8 mouse cellular contexts compared by ENCODE assay signal in genomic region chr4:124656854-124657650, GRCm38 (mm10). TPM values are rescaled to one million over a fixed set of nuclear protein-coding genes. Genes with fewer than 3 reads are reported as not detected.
DNase-seq lines count a peak whose midpoint lies in the region; ATAC-seq lines count a peak whose summit lies in the region.

No protein-coding gene starts in this region.

- H3K4me1 ChIP-seq in erythroblast, embryonic 14.5 days (ENCODE audit: control insufficient read depth), result peaks cover 18% of the 10 kb centered on the region
- peaks cover 41% of the 10 kb centered on the region for H3K4me1 ChIP-seq in heart, embryonic 12.5 days (replicated peaks)
- H3K4me1 ChIP-seq in kidney, embryonic 16.5 days (ENCODE audit: insufficient read depth, low read length), result peaks cover 41% of the 10 kb centered on the region
- H3K4me1 ChIP-seq in limb, embryonic 15.5 days, result peaks cover 40% of the 10 kb centered on the region
- H3K4me1 ChIP-seq in midbrain, embryonic 16.5 days (ENCODE audit: control insufficient read depth, insufficient read depth, low read length), result peaks cover 21% of the 10 kb centered on the region

- no peak for ATAC-seq in erythroblast, adult 5-6 weeks (replicated peaks; ENCODE audit: low FRiP score, poor library complexity, severe bottlenecking)
- ATAC-seq in heart, embryonic 12.5 days (ENCODE audit: insufficient number of reproducible peaks, low FRiP score), result peak; percentile 90
- ATAC-seq in kidney, embryonic 16.5 days (ENCODE audit: low FRiP score, low TSS enrichment), result peak; percentile 88
- ATAC-seq in limb, embryonic 15.5 days (ENCODE audit: insufficient number of reproducible peaks, low FRiP score, low TSS enrichment, low read depth), result peak; percentile 91
- peak; percentile 91 for ATAC-seq in midbrain, embryonic 16.5 days

- peak overlapping the region; percentile 61 for H3K9ac ChIP-seq in heart, embryonic 12.5 days
- peak overlapping the region; percentile 57 for H3K9ac ChIP-seq in kidney, embryonic 16.5 days (replicated peaks; ENCODE audit: low read length)
- H3K9ac ChIP-seq in limb, embryonic 15.5 days, result peak overlapping the region; percentile 23; the same call in 1 of the 2 replicates
- H3K9ac ChIP-seq in midbrain, embryonic 16.5 days (ENCODE audit: low read depth, low read length), result peak overlapping the region; percentile 68

- peak; percentile 19 for DNase-seq in fibroblast of lung, adult 2 months (ENCODE audit: low read depth)
- DNase-seq in splenic B cell, adult 2 months (ENCODE audit: low read depth, low spot score), result peak; percentile 45

- H3K4me3 ChIP-seq in erythroblast, embryonic 14.5 days (replicated peaks), result peak overlapping the region; percentile 44
- peak overlapping the region; percentile 58 for H3K4me3 ChIP-seq in heart, embryonic 12.5 days
- peak overlapping the region; percentile 67 for H3K4me3 ChIP-seq in kidney, embryonic 16.5 days (ENCODE audit: low read length)
- peak overlapping the region; percentile 65 for H3K4me3 ChIP-seq in limb, embryonic 15.5 days
- peak overlapping the region; percentile 49 for H3K4me3 ChIP-seq in midbrain, embryonic 16.5 days (ENCODE audit: low read depth, low read length)

- peaks cover 100% of the 10 kb centered on the region for H3K27me3 ChIP-seq in erythroblast, embryonic 14.5 days (ENCODE audit: control insufficient read depth)
- peaks cover 77% of the 10 kb centered on the region for H3K27me3 ChIP-seq in heart, embryonic 12.5 days (replicated peaks)
- H3K27me3 ChIP-seq in kidney, embryonic 16.5 days (ENCODE audit: insufficient read depth, low read length), result peaks cover 86% of the 10 kb centered on the region
- H3K27me3 ChIP-seq in limb, embryonic 15.5 days, result peaks cover 93% of the 10 kb centered on the region
- H3K27me3 ChIP-seq in midbrain, embryonic 16.5 days (ENCODE audit: control insufficient read depth, insufficient read depth, low read depth, low read length), result peaks cover 27% of the 10 kb centered on the region
- H3K27me3 ChIP-seq in splenic B cell, adult 2 months (ENCODE audit: control insufficient read depth, insufficient read depth, low read length, poor library complexity, severe bottlenecking), result peaks cover 4% of the 10 kb centered on the region; the same call in 1 of the 2 replicates

- H3K27ac ChIP-seq in heart, embryonic 12.5 days (ENCODE audit: poor library complexity, severe bottlenecking), result no peak overlapping the region
- H3K27ac ChIP-seq in kidney, embryonic 16.5 days (ENCODE audit: low read length), result no peak overlapping the region
- H3K27ac ChIP-seq in limb, embryonic 15.5 days, result no peak overlapping the region
- H3K27ac ChIP-seq in midbrain, embryonic 16.5 days (ENCODE audit: low read length), result peak overlapping the region; percentile 51

- H3K4me2 ChIP-seq in heart, embryonic 12.5 days, result peak overlapping the region; percentile 99
- H3K4me2 ChIP-seq in kidney, embryonic 16.5 days (replicated peaks; ENCODE audit: low read depth, low read length), result peak overlapping the region; percentile 97
- H3K4me2 ChIP-seq in limb, embryonic 15.5 days, result peak overlapping the region; percentile 99
- H3K4me2 ChIP-seq in midbrain, embryonic 16.5 days (ENCODE audit: low read length), result peak overlapping the region; percentile 89

- WGBS in heart, embryonic 12.5 days, result 3% methylated on average over 92 of the region's 92 CpGs
- 0% methylated on average over 62 of the region's 92 CpGs for WGBS in kidney, embryonic 16.5 days
- WGBS in limb, embryonic 15.5 days, result under 1% methylated on average over 69 of the region's 92 CpGs
- under 1% methylated on average over 78 of the region's 92 CpGs for WGBS in midbrain, embryonic 16.5 days

- no peaks in the 10 kb centered on the region for H3K36me3 ChIP-seq in erythroblast, embryonic 14.5 days (ENCODE audit: control insufficient read depth)
- H3K36me3 ChIP-seq in heart, embryonic 12.5 days, result no peaks in the 10 kb centered on the region
- H3K36me3 ChIP-seq in kidney, embryonic 16.5 days (ENCODE audit: insufficient read depth, low read length), result no peaks in the 10 kb centered on the region
- H3K36me3 ChIP-seq in limb, embryonic 15.5 days, result no peaks in the 10 kb centered on the region
- no peaks in the 10 kb centered on the region for H3K36me3 ChIP-seq in midbrain, embryonic 16.5 days (ENCODE audit: control insufficient read depth, insufficient read depth, low read length)
- no peaks in the 10 kb centered on the region for H3K36me3 ChIP-seq in splenic B cell, adult 2 months (ENCODE audit: control insufficient read depth, insufficient read depth, low read length, poor library complexity, severe bottlenecking)

- peaks cover 23% of the 10 kb centered on the region for H3K9me3 ChIP-seq in erythroblast, embryonic 14.5 days (ENCODE audit: control insufficient read depth, low read length)
- no peaks in the 10 kb centered on the region for H3K9me3 ChIP-seq in heart, embryonic 12.5 days (replicated peaks)
- no peaks in the 10 kb centered on the region for H3K9me3 ChIP-seq in kidney, embryonic 16.5 days (ENCODE audit: low read length)
- H3K9me3 ChIP-seq in limb, embryonic 15.5 days, result no peaks in the 10 kb centered on the region
- no peaks in the 10 kb centered on the region for H3K9me3 ChIP-seq in midbrain, embryonic 16.5 days (replicated peaks; ENCODE audit: control insufficient read depth, low read length, poor library complexity, severe bottlenecking)

RNA-seq across cellular contexts. Expression of gene Pou3f1, which starts 0.4 kb away (rescaled TPM):
- polyA plus RNA-seq in erythroblast, embryonic 14.5 days (2012), result 0.01 and 0.02 TPM in 2 replicates
- not detected in 2 replicates for total RNA-seq in erythroblast, adult 5-6 weeks (2015; ENCODE audit: low replicate concordance)
- total RNA-seq in erythroblast, adult 5-6 weeks (2017; ENCODE audit: low replicate concordance), result not detected in 2 replicates
- polyA plus RNA-seq in heart, embryonic 12.5 days (2016; fragmentation: Nextera tagmentation; extraction: Ambion mirVana), result 0.23 and 0.36 TPM in 2 replicates
- 0.37 and 0.40 TPM in 2 replicates for polyA plus RNA-seq in kidney, embryonic 16.5 days (2015; fragmentation: Nextera tagmentation; extraction: Ambion mirVana)
- polyA plus RNA-seq in limb, embryonic 15.5 days (2015; fragmentation: Nextera tagmentation; extraction: Ambion mirVana), result 1.1 and 1.7 TPM in 2 replicates
- 12.3 and 14.4 TPM in 2 replicates for polyA plus RNA-seq in midbrain, embryonic 16.5 days (2015; fragmentation: Nextera tagmentation; extraction: Ambion mirVana)

RNA-seq across cellular contexts. Expression of gene Utp11, which starts 36.3 kb away (rescaled TPM):
- polyA plus RNA-seq in erythroblast, embryonic 14.5 days (2012), result 0.19 and 0.50 TPM in 2 replicates
- total RNA-seq in erythroblast, adult 5-6 weeks (2015; ENCODE audit: low replicate concordance), result 6.7 and 20.8 TPM in 2 replicates
- total RNA-seq in erythroblast, adult 5-6 weeks (2017; ENCODE audit: low replicate concordance), result 4.5 and 15.1 TPM in 2 replicates
- polyA plus RNA-seq in heart, embryonic 12.5 days (2016; fragmentation: Nextera tagmentation; extraction: Ambion mirVana), result 58.4 and 61.5 TPM in 2 replicates
- 65.4 and 72.5 TPM in 2 replicates for polyA plus RNA-seq in kidney, embryonic 16.5 days (2015; fragmentation: Nextera tagmentation; extraction: Ambion mirVana)
- polyA plus RNA-seq in limb, embryonic 15.5 days (2015; fragmentation: Nextera tagmentation; extraction: Ambion mirVana), result 74.7 and 79.4 TPM in 2 replicates
- 39.8 and 43.8 TPM in 2 replicates for polyA plus RNA-seq in midbrain, embryonic 16.5 days (2015; fragmentation: Nextera tagmentation; extraction: Ambion mirVana)

RNA-seq across cellular contexts. Expression of gene Fhl3, which starts 43.4 kb away (rescaled TPM):
- 0.05 and 0.09 TPM in 2 replicates for polyA plus RNA-seq in erythroblast, embryonic 14.5 days (2012)
- 4.2 and 7.5 TPM in 2 replicates for total RNA-seq in erythroblast, adult 5-6 weeks (2015; ENCODE audit: low replicate concordance)
- total RNA-seq in erythroblast, adult 5-6 weeks (2017; ENCODE audit: low replicate concordance), result 0.77 and 1.3 TPM in 2 replicates
- 6.2 TPM in 2 replicates for polyA plus RNA-seq in heart, embryonic 12.5 days (2016; fragmentation: Nextera tagmentation; extraction: Ambion mirVana)
- 6.6 and 8.1 TPM in 2 replicates for polyA plus RNA-seq in kidney, embryonic 16.5 days (2015; fragmentation: Nextera tagmentation; extraction: Ambion mirVana)
- 11.5 and 15.4 TPM in 2 replicates for polyA plus RNA-seq in limb, embryonic 15.5 days (2015; fragmentation: Nextera tagmentation; extraction: Ambion mirVana)
- polyA plus RNA-seq in midbrain, embryonic 16.5 days (2015; fragmentation: Nextera tagmentation; extraction: Ambion mirVana), result 1.5 and 1.7 TPM in 2 replicates

RNA-seq across cellular contexts. Expression of gene 3100002H09Rik, which starts 46.4 kb away (rescaled TPM):
- polyA plus RNA-seq in erythroblast, embryonic 14.5 days (2012), result not detected in 2 replicates
- total RNA-seq in erythroblast, adult 5-6 weeks (2015; ENCODE audit: low replicate concordance), result not detected in 2 replicates
- not detected in 2 replicates for total RNA-seq in erythroblast, adult 5-6 weeks (2017; ENCODE audit: low replicate concordance)
- polyA plus RNA-seq in heart, embryonic 12.5 days (2016; fragmentation: Nextera tagmentation; extraction: Ambion mirVana), result not detected in 2 replicates
- 0.19 TPM in 1 of 2 replicates, not detected in the other for polyA plus RNA-seq in kidney, embryonic 16.5 days (2015; fragmentation: Nextera tagmentation; extraction: Ambion mirVana)
- polyA plus RNA-seq in limb, embryonic 15.5 days (2015; fragmentation: Nextera tagmentation; extraction: Ambion mirVana), result not detected in 2 replicates
- 1.1 and 1.5 TPM in 2 replicates for polyA plus RNA-seq in midbrain, embryonic 16.5 days (2015; fragmentation: Nextera tagmentation; extraction: Ambion mirVana)

RNA-seq across cellular contexts. Expression of gene Sf3a3, which starts 57.5 kb away (rescaled TPM):
- 2.5 and 3.6 TPM in 2 replicates for polyA plus RNA-seq in erythroblast, embryonic 14.5 days (2012)
- 14.2 and 24.2 TPM in 2 replicates for total RNA-seq in erythroblast, adult 5-6 weeks (2015; ENCODE audit: low replicate concordance)
- 26.2 and 34.7 TPM in 2 replicates for total RNA-seq in erythroblast, adult 5-6 weeks (2017; ENCODE audit: low replicate concordance)
- 100.0 and 100 TPM in 2 replicates for polyA plus RNA-seq in heart, embryonic 12.5 days (2016; fragmentation: Nextera tagmentation; extraction: Ambion mirVana)
- 162 and 169 TPM in 2 replicates for polyA plus RNA-seq in kidney, embryonic 16.5 days (2015; fragmentation: Nextera tagmentation; extraction: Ambion mirVana)
- polyA plus RNA-seq in limb, embryonic 15.5 days (2015; fragmentation: Nextera tagmentation; extraction: Ambion mirVana), result 131 and 134 TPM in 2 replicates
- polyA plus RNA-seq in midbrain, embryonic 16.5 days (2015; fragmentation: Nextera tagmentation; extraction: Ambion mirVana), result 98.1 and 106 TPM in 2 replicates

Comparison
In these comparisons a context has a peak if more than half of its experiments do, and no peak if none do; other contexts are left out.
1. RNA of gene Utp11, which starts 36.3 kb away (polyA plus RNA-seq): 74.7 to 79.4 TPM in limb, embryonic 15.5 days, 65.4 to 72.5 TPM in kidney, embryonic 16.5 days, 58.4 to 61.5 TPM in heart, embryonic 12.5 days and 39.8 to 43.8 TPM in midbrain, embryonic 16.5 days; 0.19 to 0.50 TPM in erythroblast, embryonic 14.5 days; every median in the first group is over 10 times any median in the second.
2. Peak in every context shown above with its lines, with median percentiles within 50 percentile points of each other: H3K4me3 ChIP-seq, H3K4me2 ChIP-seq and H3K9ac ChIP-seq.